Mouse (Mus musculus) c-Kit-positive CD71-negative TER-119-negative erythroid progenitor cells, embryonic 14.5 days (primary cell): ENCODE data around the gene Apol7b.

Source experiments
- DNase-seq: peaks from one replicate; pipeline ENCODE4 v3.0.0-alpha.2; 2013; ENCODE audit warnings: low read depth

The Apol7b gene

GRCm38 (mm10) chr15:77384340-77385030, 62.8 kb downstream of the Apol7b start:
- no peak for DNase-seq

DNA sequence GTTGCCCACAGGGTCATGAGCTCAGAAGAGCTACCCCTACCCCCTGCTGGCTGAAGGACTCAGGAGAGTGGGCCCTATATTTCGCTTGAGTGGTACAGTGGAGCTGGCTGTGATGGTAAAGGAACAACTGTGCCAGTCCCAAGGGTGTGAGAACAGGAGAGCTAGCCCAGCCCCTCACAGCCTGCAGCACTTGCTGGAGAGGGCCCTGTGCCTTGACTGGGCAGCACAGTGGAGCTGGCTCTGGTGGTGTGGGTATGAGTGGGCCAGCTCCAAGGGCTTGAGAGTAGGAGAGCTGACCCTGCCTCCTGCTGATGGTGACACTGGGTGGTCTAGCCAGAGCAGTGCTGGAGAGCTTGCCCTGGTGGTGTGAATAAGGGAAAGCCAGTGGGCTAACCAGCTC, 64.4 kb downstream of the Apol7b start:
- no peak for DNase-seq

DNA sequence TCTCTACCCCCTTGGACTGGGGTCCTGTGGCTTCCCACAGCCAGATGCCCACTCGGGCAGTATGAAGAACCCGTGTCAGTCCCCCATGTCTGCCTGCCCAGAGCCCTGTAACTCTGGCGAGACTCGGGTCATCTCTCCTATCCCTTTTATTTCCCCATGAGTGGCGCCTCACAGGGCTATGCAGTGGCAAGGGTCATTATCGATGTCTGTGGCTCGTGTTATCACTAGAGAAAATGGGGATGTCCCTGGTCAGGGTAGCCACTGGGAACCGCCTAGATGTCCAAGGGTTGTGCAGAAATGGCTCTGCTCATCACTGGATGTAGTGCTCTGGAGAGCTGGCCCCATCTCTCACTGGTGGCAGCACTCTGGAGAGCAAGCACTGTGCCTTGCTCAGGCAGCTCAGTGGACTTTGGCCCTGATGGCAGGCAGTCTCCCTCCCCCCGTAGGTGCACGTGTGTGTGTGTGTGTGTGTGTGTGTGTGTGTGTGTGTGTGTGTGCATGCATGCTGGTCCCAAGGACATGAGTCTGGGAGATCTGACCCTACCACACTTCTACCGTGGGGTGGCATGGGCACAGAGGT, 64.9 kb downstream of the Apol7b start:
- DNase-seq: no peak

DNA sequence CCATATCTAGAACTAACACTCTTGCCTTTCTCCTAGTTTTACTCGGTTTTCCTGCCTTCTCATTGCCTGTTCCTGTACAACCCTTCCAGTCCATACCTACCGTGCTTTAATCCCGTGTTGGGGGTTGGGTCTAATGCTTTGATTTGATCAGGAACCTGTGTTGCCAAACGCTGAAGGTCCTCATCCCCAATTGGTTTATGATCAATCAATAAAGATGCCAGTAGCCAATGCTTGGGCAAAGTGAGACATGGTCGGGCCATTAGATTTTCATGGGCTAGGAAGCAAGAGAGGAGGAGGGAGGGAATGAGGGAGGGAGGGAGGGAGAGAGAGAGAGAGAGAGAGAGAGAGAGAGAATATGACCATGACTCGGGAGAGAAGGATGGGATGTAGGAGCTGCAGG, 65.8 kb downstream of the Apol7b start:
- DNase-seq: no peak

DNA sequence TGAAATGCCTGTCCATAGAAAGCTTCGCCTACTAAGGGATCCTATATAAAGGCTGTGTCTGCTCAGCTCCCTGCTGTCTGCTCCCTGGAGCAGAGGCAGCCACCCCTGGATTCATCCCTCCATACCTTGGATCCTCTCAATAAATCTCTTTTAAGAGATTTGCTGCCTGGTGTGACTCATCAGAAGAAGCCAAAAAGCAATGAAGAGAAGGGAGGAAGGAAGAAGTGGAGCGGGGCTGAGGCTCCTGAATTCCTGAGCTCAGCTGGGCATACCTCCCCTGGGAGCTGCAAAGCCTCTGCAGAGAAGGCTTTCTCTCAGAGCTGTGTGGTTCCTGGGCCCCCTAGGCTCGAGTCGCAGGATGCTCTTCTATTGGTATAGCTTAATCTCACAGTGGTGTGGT, 67.4 kb downstream of the Apol7b start:
- DNase-seq: no peak

GRCm38 (mm10) chr15:77377419-77377818, 69.9 kb downstream of the Apol7b start:
- no peak for DNase-seq

DNA sequence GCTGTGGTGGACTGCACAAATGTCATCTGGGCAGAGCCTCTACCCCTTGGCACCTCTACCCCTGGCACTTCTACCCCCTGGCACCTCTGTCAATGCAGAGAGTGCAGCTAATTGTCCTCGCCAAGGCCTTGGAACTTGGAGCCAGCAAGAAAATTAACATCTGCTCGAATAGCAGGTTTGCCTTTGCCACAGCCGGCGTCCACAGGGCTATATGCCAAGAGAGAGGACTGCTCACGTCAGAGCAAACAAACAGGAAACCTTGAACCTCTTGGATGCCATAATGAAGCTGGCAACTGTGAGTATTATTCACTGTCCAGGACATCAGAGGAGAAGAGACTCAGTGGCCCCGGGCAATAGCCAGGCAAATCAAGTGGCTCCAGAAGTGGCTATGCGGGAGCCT, 70.4 kb downstream of the Apol7b start:
- DNase-seq: no peak
